Mouse (Mus musculus) heart, postnatal 14 days (tissue): Measurements from ENCODE around the gene 4930404H24Rik. TPM values are rescaled to one million over a fixed set of nuclear protein-coding genes. Genes with fewer than 3 reads are reported as not detected.

ENCODE experiments used
- DNase-seq, 2 experiments: peaks; one replicate each; pipeline ENCODE4 v3.0.0; 2021 to 2022
- intact Hi-C: fragments of 180-260 bp; cut with DNase I; formaldehyde crosslinking; loops from one replicate; pipeline ENCODE4 v1.15.1; 2025
- total RNA-seq, 2 experiments: library from RNA; stranded (reverse); gene quantifications; 2 replicates each; pipeline ENCODE4 v1.2.3; 2021

4930404H24Rik gene
- total RNA-seq, 2 experiments from 2014 or later: not detected

DNA sequence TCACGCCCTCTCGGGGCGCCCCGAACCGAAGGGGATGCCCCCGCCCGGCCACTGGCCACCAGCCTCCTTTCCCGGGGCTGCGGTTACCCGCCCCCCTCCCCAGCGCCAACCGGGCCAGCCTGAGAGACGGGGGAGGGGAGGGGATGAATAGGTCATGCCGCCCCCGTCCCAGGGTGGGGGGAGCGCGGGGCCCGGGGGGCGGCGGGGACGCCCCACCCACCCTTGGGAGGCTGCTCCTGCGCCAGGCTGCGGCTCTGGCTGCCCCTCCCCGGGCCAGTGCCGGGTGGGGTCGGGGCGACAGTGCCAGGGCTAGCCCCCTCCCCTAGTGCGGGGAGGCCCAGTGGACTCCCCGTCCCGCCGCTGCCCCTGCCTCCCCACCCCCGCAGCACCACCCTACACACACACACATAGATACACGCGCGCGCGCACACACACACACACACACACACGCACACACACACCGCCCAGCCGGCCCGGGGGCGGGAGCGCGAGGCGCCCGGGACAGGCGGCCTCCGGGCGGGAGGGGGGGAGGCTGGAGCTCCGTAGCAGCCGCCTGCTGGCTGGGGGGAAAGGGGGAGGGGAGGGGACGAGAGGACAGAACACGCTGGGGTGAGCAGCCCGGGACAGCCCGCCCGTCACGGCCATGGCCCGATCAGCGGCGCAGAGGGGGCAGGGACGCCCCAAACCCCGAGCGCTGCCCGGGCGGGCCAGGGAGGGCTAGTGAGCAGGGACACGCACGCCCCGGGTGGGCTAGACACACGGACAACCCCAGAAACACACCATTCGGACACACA lies 36.2 kb downstream of the 4930404H24Rik start:
- intact Hi-C loops: no loop called here
- peak; percentile 36 to 44 for DNase-seq

DNA sequence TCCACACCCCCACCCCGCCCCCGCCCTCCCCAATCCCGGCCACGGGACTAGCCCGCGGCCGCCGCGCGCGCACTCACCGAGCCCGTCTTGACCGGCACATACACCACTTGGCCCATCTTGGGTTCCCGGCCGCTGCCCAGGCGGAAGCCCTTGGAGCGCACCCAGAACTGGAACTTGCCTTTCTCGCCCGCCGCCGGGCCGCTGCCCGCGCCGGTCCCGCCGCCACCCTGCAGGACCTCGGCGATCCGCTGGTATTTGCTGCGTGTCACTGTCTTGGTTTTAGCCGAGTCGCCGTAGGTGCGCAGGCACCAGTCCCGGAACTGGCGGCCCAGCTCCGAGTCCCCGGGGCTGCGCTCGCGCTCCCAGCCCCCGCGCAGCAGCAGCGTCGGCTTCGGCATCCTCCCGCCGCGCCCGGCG lies 36.8 kb downstream of the 4930404H24Rik start:
- peak; percentile 46 to 53 for DNase-seq
- intact Hi-C loops: no loop called here

DNA sequence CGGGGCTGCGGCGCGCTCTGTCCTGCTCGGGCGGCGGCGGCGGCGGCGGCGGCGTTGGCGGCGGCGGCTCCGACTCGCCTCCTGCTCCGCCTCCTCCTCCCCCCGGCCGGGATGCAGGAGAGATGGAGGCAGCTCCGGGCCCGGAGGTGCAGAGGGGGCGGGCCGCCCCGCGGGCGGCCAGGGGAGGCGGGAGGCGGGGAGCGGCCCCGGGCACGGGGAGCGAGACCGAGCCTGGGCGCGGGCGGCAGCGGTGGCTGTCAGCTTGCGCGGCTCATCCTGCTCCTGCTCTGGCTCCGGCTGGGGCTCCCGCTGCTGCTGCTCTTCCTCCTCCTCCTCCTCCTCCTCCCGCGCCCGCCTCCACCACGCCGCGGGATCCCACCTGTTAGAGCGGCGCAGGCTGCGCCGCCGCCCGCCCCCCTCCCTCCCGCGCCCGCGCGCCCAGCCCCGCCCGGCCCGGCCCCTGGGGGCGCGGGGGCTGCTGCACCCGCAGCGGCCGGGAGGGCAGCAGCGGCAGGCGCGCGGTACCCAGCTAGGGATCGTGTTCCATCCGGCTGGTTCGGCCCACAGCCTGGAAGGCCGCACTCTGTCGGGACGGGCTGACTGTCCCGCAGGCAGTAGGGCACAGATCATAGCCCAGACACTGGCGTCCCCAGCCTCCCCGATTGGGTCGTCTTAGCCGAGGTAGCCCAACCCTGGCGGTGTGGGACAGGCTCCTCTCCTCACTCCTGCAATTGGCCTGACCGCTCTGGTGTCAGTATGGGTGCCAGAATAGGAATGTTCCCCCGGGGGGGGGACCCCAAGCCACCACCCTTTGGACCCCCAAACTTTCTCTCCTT lies 37.6 kb downstream of the 4930404H24Rik start, which contains the start of gene Nol4l:
TSS of gene Nol4l (minus strand) at position 41 of the 836 bp plus-strand sequence.
- intact Hi-C loops: no loop called here
- peak in 1 of 2 experiments; percentile 33 for DNase-seq

DNA sequence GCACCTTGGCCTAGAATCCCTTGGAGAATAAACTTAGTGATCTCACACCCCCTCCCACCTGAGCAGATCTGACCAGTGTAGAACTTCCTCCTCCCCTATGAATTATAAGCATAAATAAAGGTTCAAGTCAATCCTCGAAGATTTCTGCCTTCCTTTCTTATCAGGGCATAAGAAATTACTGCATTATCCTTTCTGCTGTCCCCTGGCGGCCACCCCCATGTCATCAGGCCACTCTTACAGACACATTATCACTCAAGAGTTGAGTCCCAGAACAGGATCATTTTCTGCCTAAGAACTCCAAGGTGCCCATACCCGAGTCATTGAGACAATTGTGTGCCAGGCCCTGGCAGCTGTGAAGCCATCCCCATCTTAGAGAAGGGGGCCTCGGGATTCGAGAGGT lies 38.4 kb downstream of the 4930404H24Rik start:
- DNase-seq: no peak
- intact Hi-C loops: no loop called here

DNA sequence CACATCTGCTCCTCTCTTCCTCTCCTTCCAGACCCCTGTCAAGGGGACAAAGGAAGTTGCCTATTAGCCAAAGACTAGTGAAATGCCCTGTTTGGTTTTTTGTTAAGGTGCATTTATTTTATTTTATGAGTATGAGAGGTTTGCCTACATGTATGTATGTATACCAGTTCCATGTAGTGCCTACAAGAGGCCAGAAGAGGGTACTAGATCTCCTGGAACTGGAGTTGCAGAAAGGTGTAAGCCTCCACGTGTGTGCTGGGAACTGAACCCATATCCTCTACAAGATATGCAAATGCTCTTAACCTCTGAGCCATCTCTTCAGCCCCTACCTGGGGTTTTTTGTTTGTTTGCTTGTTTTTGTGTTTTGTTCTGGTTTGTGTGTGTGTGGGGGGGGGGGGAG lies 41.4 kb downstream of the 4930404H24Rik start:
- intact Hi-C loops: no loop called here
- DNase-seq: no peak

DNA sequence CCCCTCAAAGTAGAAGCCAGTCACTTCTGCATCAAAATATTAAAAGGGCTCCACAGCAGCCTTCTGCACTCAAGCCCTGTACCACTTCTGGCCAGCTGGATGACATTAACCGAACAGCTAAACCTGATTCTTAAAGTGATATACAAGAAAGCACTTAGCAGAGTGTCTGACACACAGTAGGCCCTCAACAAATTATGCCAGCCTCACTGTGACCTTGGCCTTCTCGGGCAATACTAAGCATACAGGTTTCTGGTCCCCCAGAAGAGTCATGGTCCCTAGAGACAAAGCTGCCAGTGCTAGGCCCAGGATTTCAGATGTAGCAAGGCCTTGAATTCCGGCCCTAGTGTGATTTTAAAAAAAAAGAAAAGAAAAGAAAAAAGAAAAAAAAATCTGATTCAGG lies 46.3 kb downstream of the 4930404H24Rik start:
- no peak for DNase-seq
- intact Hi-C loops: no loop called here

DNA sequence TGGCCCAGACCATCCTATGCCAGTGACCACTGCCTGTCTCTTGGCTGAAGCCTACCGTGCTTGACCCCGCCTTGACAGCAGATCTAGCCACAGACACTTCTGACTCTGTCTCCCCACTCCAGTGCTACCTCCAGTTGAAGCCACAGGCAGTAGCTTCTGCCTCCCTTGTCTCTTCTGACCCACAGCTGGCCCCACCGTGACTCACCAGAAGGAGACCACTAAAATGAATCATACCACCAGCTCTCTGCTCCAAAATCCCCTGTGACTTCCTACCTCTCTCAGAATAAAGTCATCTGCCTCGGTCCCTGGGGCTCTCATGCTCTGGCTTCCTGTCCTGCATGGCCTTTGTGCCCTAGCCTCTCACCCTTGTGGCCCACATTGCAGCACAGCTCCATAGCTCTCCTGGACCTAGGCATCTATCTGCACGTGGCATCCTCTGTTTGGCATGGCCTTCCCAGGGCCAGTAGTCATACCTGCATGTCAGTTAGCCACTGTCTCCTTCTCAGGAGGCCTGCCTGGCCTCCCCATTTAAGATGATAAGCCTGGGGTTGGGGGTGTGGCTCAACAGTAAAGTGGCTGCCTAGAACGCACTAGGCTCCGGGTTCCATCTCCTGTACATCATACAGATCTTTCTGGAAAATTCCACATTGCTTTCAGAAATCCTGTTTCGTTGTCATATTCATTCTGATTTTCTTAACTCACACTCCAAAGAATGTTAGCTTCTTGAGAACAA lies 50.5 kb downstream of the 4930404H24Rik start:
- DNase-seq: no peak
- intact Hi-C loops: no loop called here

Other genes starting within 250 kb of the 4930404H24Rik start
- gene Kif3b, start 201.4 kb upstream of the 4930404H24Rik start, total RNA-seq: 10 to 100 TPM in 1 of 2 experiments, 1 to 10 TPM in 1; 9.7 to 10.1 TPM
- gene Asxl1, start 147.0 kb upstream of the 4930404H24Rik start, total RNA-seq: 10 to 100 TPM; 22.1 to 22.6 TPM
- gene Nol4l, start 37.2 kb downstream of the 4930404H24Rik start, total RNA-seq: 1 to 10 TPM; 6.2 to 6.4 TPM
- 10 to 100 TPM; 15.6 to 15.7 TPM for gene Commd7, start 140.0 kb downstream of the 4930404H24Rik start, total RNA-seq
- 1 to 10 TPM; 1.9 to 2.1 TPM for gene Dnmt3b, start 156.7 kb downstream of the 4930404H24Rik start, total RNA-seq
- not detected for gene Dnmt3c, start 203.9 kb downstream of the 4930404H24Rik start, total RNA-seq
- gene Mapre1, start 248.5 kb downstream of the 4930404H24Rik start, total RNA-seq: 10 to 100 TPM; 70.1 to 86.8 TPM